Mouse (Mus musculus) ovary, postnatal 36 days (tissue): ENCODE results near the gene 4930524N10Rik.

Experiments
- DNase-seq: peaks from one replicate; pipeline ENCODE4 v3.0.0; 2022; ENCODE audit warnings: low spot score, mixed read lengths

Gene 4930524N10Rik

GRCm38 (mm10) chrX:154343292-154343691 lies at the start of gene 4930524N10Rik:
Gene 4930524N10Rik, minus strand, starts transcription at chrX:154343392.
- DNase-seq, result no peak

DNA sequence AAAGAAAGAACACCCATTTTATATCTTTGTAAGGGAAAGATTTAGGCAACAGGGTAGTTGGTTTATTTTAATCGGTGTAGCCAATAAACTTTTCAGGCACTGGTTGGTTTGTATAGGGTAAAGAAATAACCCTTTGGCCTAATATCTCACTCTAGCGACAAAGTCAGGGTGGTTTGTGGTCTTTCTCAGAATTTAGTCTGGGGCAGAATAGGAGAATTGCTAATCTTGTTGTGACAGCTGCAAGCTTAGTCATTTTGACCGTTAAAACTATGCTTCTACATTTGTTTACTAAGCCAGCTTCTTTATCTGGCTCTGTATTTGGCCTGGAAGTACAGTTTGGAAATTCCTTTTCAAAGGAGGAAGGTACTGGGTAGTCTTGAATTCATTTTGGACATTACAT lies 6.8 kb upstream of the 4930524N10Rik start:
- no peak for DNase-seq

- no peak for DNase-seq
Observed at GRCm38 (mm10) chrX:154349302-154350041, 6.3 kb upstream of the 4930524N10Rik start.

- no peak for DNase-seq
Observed at GRCm38 (mm10) chrX:154347933-154348332, 4.7 kb upstream of the 4930524N10Rik start.
